Mouse (Mus musculus): ENCODE measurements at regions not wholly inside any gene's neighbourhood (a gene's known extent, or its start where the extent isn't known, plus 50 kb on each side); places are given as distances from the start of the nearest gene placed in this dataset.

- Histone ChIP-seq H3K9me3 (replicated peaks; ENCODE audit: insufficient read depth, low read length) (no peaks in the 10 kb centered on the region), H3K27me3 (ENCODE audit: control insufficient read depth in 1 of 2, insufficient read depth in 2 of 2, low read length in 2 of 2) (peaks cover 3% of the 10 kb centered on the region in 2 experiments), H3K9ac (ENCODE audit: control insufficient read depth, low read depth, low read length, poor library complexity, severe bottlenecking) (no peak overlapping the region), H3K4me3 (ENCODE audit: control insufficient read depth in 1 of 2, insufficient read depth in 1 of 2, low read depth in 2 of 2, low read length in 2 of 2) (no peak overlapping the region), H3K27ac (ENCODE audit: control insufficient read depth, low read depth, low read length) (no peak overlapping the region), H3K36me3 (ENCODE audit: control insufficient read depth in 1 of 2, insufficient read depth in 2 of 2, low read length in 2 of 2) (no peaks in the 10 kb centered on the region), H3K4me1 (ENCODE audit: control insufficient read depth in 1 of 2, insufficient read depth in 2 of 2, low read length in 2 of 2) (no peaks in the 10 kb centered on the region), H3K79me2 (ENCODE audit: control insufficient read depth, insufficient read depth, low read length, poor library complexity) (no peaks in the 10 kb centered on the region)
- no peak for TF ChIP-seq MAX (IDR thresholded peaks at IDR 0.05; ENCODE audit: low read length)
- no peak for DNase-seq (ENCODE audit: low read depth, low spot score)
Measured at GRCm38 (mm10) chr15:52114368-52115036, 1770.2 kb upstream of the Gm7489 start.

- DNase-seq (ENCODE audit: low read depth, low spot score): no peak
- no peak overlapping the region for H3K27ac ChIP-seq (ENCODE audit: control insufficient read depth, low read depth, low read length)
- H3K4me3 ChIP-seq (ENCODE audit: control insufficient read depth in 1 of 2, insufficient read depth in 1 of 2, low read depth in 2 of 2, low read length in 2 of 2): no peak overlapping the region
- no peak overlapping the region for H3K9ac ChIP-seq (ENCODE audit: control insufficient read depth, low read depth, low read length, poor library complexity, severe bottlenecking)
- H3K9me3 ChIP-seq (replicated peaks; ENCODE audit: insufficient read depth, low read length): no peaks in the 10 kb centered on the region
- TF ChIP-seq ETS1 (IDR thresholded peaks at IDR 0.05; ENCODE audit: low read depth, low read length) (0 out of 2 replicates have a peak, but pooled peaks have one; percentile 14), POLR2AphosphoS2 (IDR thresholded peaks at IDR 0.05; ENCODE audit: low read length) (no peak), CHD2 (IDR thresholded peaks at IDR 0.05; ENCODE audit: low read length) (no peak), E2F4 (IDR thresholded peaks at IDR 0.05; ENCODE audit: borderline replicate concordance, low read depth, low read length) (no peak), TCF12 (IDR thresholded peaks at IDR 0.05; ENCODE audit: low read depth, low read length) (peak; percentile 17; the same call in 1 of the 2 replicates), MAX (IDR thresholded peaks at IDR 0.05; ENCODE audit: low read length) (no peak), EP300 (IDR thresholded peaks at IDR 0.05; ENCODE audit: low read depth in 1 of 2, low read length in 2 of 2) (no peak)
- peaks cover 5 to 6% of the 10 kb centered on the region in 2 experiments for H3K27me3 ChIP-seq (ENCODE audit: control insufficient read depth in 1 of 2, insufficient read depth in 2 of 2, low read length in 2 of 2)
- no peaks in the 10 kb centered on the region for H3K36me3 ChIP-seq (ENCODE audit: control insufficient read depth in 1 of 2, insufficient read depth in 2 of 2, low read length in 2 of 2)
- no peaks in the 10 kb centered on the region for H3K4me1 ChIP-seq (ENCODE audit: control insufficient read depth in 1 of 2, insufficient read depth in 2 of 2, low read length in 2 of 2)
- no peaks in the 10 kb centered on the region for H3K79me2 ChIP-seq (ENCODE audit: control insufficient read depth, insufficient read depth, low read length, poor library complexity)
Measured at GRCm38 (mm10) chr15:52136693-52137092, 1748.0 kb upstream of the Gm7489 start.

GRCm38 (mm10) chr15:52153421-52153820 is 1731.3 kb upstream of the Gm7489 start:
- H3K4me3 ChIP-seq (ENCODE audit: control insufficient read depth in 1 of 2, insufficient read depth in 1 of 2, low read depth in 2 of 2, low read length in 2 of 2): no peak overlapping the region
- H3K9me3 ChIP-seq (replicated peaks; ENCODE audit: insufficient read depth, low read length): no peaks in the 10 kb centered on the region
- H3K9ac ChIP-seq (ENCODE audit: control insufficient read depth, low read depth, low read length, poor library complexity, severe bottlenecking): no peak overlapping the region
- peaks cover 3 to 7% of the 10 kb centered on the region in 2 experiments; a peak in 3 of 4 replicates for H3K27me3 ChIP-seq (ENCODE audit: control insufficient read depth in 1 of 2, insufficient read depth in 2 of 2, low read length in 2 of 2)
- H3K27ac ChIP-seq (ENCODE audit: control insufficient read depth, low read depth, low read length): no peak overlapping the region
- no peaks in the 10 kb centered on the region for H3K36me3 ChIP-seq (ENCODE audit: control insufficient read depth in 1 of 2, insufficient read depth in 2 of 2, low read length in 2 of 2)
- DNase-seq (ENCODE audit: low read depth, low spot score): peak; percentile 36
- no peak for TF ChIP-seq ZMIZ1 (IDR thresholded peaks at IDR 0.05; ENCODE audit: low read depth, low read length)
- TF ChIP-seq MAFK (IDR thresholded peaks at IDR 0.05; ENCODE audit: borderline replicate concordance, low read depth, low read length): no peak
- peak; percentile 80 for TF ChIP-seq ZC3H11A (IDR thresholded peaks at IDR 0.05; ENCODE audit: low read depth, low read length)
- no peak for TF ChIP-seq HCFC1 (IDR thresholded peaks at IDR 0.05; ENCODE audit: low read depth, low read length)
- peak; percentile 79 for TF ChIP-seq SMC3 (IDR thresholded peaks at IDR 0.05; ENCODE audit: low read depth, low read length)
- peak; percentile 87 for TF ChIP-seq RAD21 (IDR thresholded peaks at IDR 0.05; ENCODE audit: low read depth, low read length)
- peak; percentile 52 to 81 (median 79) for TF ChIP-seq CTCF (IDR thresholded peaks at IDR 0.05 in 2 of 3, conservative IDR thresholded peaks at IDR 0.05 in 1 of 3; ENCODE audit: control insufficient read depth in 1 of 3, insufficient read depth in 1 of 3, low read depth in 2 of 3, low read length in 3 of 3, poor library complexity in 1 of 3, severe bottlenecking in 1 of 3)
- TF ChIP-seq POLR2A (IDR thresholded peaks at IDR 0.05; ENCODE audit: control insufficient read depth in 1 of 2, insufficient read depth in 1 of 2, low read depth in 1 of 2, low read length in 2 of 2, poor library complexity in 1 of 2): no peak
- no peaks in the 10 kb centered on the region for H3K4me1 ChIP-seq (ENCODE audit: control insufficient read depth in 1 of 2, insufficient read depth in 2 of 2, low read length in 2 of 2)
- no peaks in the 10 kb centered on the region for H3K79me2 ChIP-seq (ENCODE audit: control insufficient read depth, insufficient read depth, low read length, poor library complexity)
